Mouse (Mus musculus) ovary, postnatal 10 days (tissue): ENCODE results near the gene Nr2f2.

ENCODE experiments used
- DNase-seq: peaks from one replicate; pipeline ENCODE4 v3.0.0; 2022; ENCODE audit warnings: low spot score

The Nr2f2 gene

GRCm38 (mm10) chr7:70350781-70351551, 15.6 kb downstream of the Nr2f2 start:
- DNase-seq, result peak; percentile 27

- DNase-seq, result peak; percentile 27
Measured at GRCm38 (mm10) chr7:70349981-70350670, 16.4 kb downstream of the Nr2f2 start.

GRCm38 (mm10) chr7:70348977-70349615, 17.4 kb downstream of the Nr2f2 start:
- no peak for DNase-seq

- no peak for DNase-seq
Measured at GRCm38 (mm10) chr7:70348064-70348976, 18.2 kb downstream of the Nr2f2 start.

GRCm38 (mm10) chr7:70347618-70347958, 18.9 kb downstream of the Nr2f2 start:
- DNase-seq, result no peak

- DNase-seq, result no peak
Measured at GRCm38 (mm10) chr7:70346951-70347617, 19.5 kb downstream of the Nr2f2 start.

GRCm38 (mm10) chr7:70346010-70346536, 20.5 kb downstream of the Nr2f2 start:
- DNase-seq, result peak; percentile 59

- no peak for DNase-seq
Measured at GRCm38 (mm10) chr7:70343426-70343825, 23.1 kb downstream of the Nr2f2 start.

GRCm38 (mm10) chr7:70342771-70343170, 23.8 kb downstream of the Nr2f2 start:
- DNase-seq, result no peak

- no peak for DNase-seq
Measured at GRCm38 (mm10) chr7:70342076-70342475, 24.5 kb downstream of the Nr2f2 start.

GRCm38 (mm10) chr7:70339998-70340630, 26.4 kb downstream of the Nr2f2 start:
- DNase-seq, result no peak

GRCm38 (mm10) chr7:70338265-70338640, 28.3 kb downstream of the Nr2f2 start:
- DNase-seq, result no peak

GRCm38 (mm10) chr7:70337581-70338264, 28.8 kb downstream of the Nr2f2 start:
- DNase-seq, result peak; percentile 34

- DNase-seq, result no peak
Measured at GRCm38 (mm10) chr7:70336571-70337240, 29.8 kb downstream of the Nr2f2 start.

GRCm38 (mm10) chr7:70336126-70336525, 30.4 kb downstream of the Nr2f2 start:
- no peak for DNase-seq

GRCm38 (mm10) chr7:70335411-70335810, 31.1 kb downstream of the Nr2f2 start:
- no peak for DNase-seq

- peak; percentile 77 for DNase-seq
Measured at GRCm38 (mm10) chr7:70334836-70335235, 31.7 kb downstream of the Nr2f2 start.

GRCm38 (mm10) chr7:70333851-70334250, 32.7 kb downstream of the Nr2f2 start:
- DNase-seq, result no peak

- no peak for DNase-seq
Measured at GRCm38 (mm10) chr7:70332926-70333664, 33.4 kb downstream of the Nr2f2 start.
